Mouse (Mus musculus) C2C12 (cell line): Measurements from ENCODE around the gene Eif2ak4. TPM values are rescaled to one million over a fixed set of nuclear protein-coding genes. Genes with fewer than 3 reads are reported as not detected.
A peak's percentile ranks its signal among the peaks of the same experiment; 100 is the strongest.

ENCODE experiments used
- H3K27me3 ChIP-seq: one replicate; pipeline ENCODE4 v1.6.1; 2011; ENCODE audit not compliant: control insufficient read depth, insufficient read depth, insufficient read length
- H3K36me3 ChIP-seq: one replicate; pipeline ENCODE4 v1.6.1; 2011; ENCODE audit not compliant: control insufficient read depth, insufficient read depth
- H3K4me3 ChIP-seq: one replicate; pipeline ENCODE4 v1.5.1; 2011; ENCODE audit warnings: mild to moderate bottlenecking, control low read depth; ENCODE audit not compliant: poor library complexity, insufficient read depth, severe bottlenecking
- H3K79me2 ChIP-seq: one replicate; pipeline ENCODE4 v1.6.1; 2011; ENCODE audit not compliant: control insufficient read depth, insufficient read depth
- H3K79me3 ChIP-seq: one replicate; pipeline ENCODE4 v1.6.1; 2011; ENCODE audit warnings: low read depth, control low read depth
- H3ac ChIP-seq: one replicate; pipeline ENCODE3; 2011; ENCODE audit warnings: low read depth; ENCODE audit not compliant: control insufficient read depth, insufficient read length
- CEBPB ChIP-seq: IDR thresholded peaks from one replicate; pipeline ENCODE4 v1.6.1; 2011; ENCODE audit warnings: low read depth, mild to moderate bottlenecking, control low read depth, moderate library complexity
- CTCF ChIP-seq: IDR thresholded peaks from one replicate; pipeline ENCODE4 v1.5.1; 2011; ENCODE audit not compliant: control insufficient read depth, insufficient read depth, insufficient read length
- FOSL1 ChIP-seq: IDR thresholded peaks from one replicate; pipeline ENCODE4 v1.8.0; 2011; ENCODE audit warnings: mild to moderate bottlenecking, low read length; ENCODE audit not compliant: poor library complexity, insufficient read depth, severe bottlenecking
- MAX ChIP-seq: IDR thresholded peaks from one replicate; pipeline ENCODE4 v1.6.1; 2011; ENCODE audit warnings: mild to moderate bottlenecking, control low read depth
- MYOD1 ChIP-seq: IDR thresholded peaks from one replicate; pipeline ENCODE4 v1.6.1; 2011; ENCODE audit warnings: low read depth; ENCODE audit not compliant: control insufficient read depth, insufficient read length
- MYOG ChIP-seq: IDR thresholded peaks from one replicate; pipeline ENCODE4 v1.6.1; 2011; ENCODE audit not compliant: control insufficient read depth, insufficient read length; ENCODE audit errors: extremely low read depth
- USF1 ChIP-seq: IDR thresholded peaks from one replicate; pipeline ENCODE4 v1.6.1; 2011; ENCODE audit warnings: low read depth, mild to moderate bottlenecking, control low read depth, moderate library complexity
- long read RNA-seq, 2 experiments: library from polyadenylated mRNA; unstranded; transcript quantifications; one replicate each; pipeline ENCODE4 v2.0.0; 2019 to 2020
- polyA plus RNA-seq: library from polyadenylated mRNA; unstranded; fragments of >200 nt; fragmentation: generic; extraction: Trizol; gene quantifications from one replicate; pipeline ENCODE4 v1.2.1, GENCODE M21; 2012; ENCODE audit warnings: missing spikeins

Eif2ak4 gene
- polyA plus RNA-seq, result 6.6 TPM
- long read RNA-seq, experiment 1, full-length matches to known transcripts, result 1 of 5 reads
- long read RNA-seq, experiment 1, partial matches to known transcripts, result 3 of 5 reads
- long read RNA-seq, experiment 1, other reads (novel, unspliced or antisense), result 1 of 5 reads
- long read RNA-seq, experiment 2, full-length matches to known transcripts, result 47 of 85 reads
- long read RNA-seq, experiment 2, partial matches to known transcripts, result 22 of 85 reads
- long read RNA-seq, experiment 2, other reads (novel, unspliced or antisense), result 16 of 85 reads

DNA sequence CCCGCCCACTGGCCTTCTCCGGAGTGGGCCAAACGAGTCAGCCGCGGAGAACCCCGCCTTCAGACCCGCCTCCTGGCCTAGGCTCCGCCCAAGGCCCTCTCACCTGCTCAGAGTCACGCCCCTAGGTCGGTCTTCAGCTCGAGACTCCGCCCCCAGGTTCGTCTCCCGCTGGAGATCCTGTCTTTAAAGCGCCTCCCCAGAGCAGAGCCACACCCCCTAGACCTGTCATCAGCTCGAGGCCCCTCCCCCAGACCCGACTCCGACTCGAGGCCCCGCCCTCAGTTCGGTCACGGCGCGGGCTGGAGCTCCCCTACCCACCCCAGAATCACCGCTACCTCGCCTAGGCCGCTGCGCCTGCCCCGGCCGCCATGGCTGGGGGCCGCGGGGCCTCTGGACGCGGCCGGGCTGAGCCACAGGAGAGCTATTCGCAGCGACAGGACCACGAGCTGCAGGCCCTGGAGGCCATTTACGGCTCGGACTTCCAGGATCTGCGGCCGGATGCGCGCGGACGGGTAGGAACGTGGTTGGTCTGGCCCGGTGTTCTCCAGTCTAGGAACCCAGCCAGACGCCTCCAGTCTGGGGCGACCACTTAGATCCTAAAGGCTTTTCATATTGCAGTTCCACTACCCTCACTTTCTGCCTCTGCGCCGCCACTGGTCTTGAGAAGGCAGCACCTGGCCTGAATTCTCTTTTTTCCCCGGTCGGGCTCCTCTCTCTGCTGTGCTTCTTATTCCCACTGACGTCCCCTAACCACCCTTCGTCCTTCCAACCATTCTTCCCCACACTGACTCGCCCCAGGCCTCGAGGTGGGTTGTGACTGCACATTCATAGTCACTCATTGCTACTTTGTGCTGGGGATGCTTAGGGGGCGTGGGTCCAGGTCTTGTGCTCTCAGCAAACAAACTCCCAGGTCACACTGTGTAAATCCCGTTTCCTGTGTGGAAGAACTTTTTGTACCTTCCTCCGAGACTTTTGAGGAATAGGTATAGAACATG lies at the start of gene Eif2ak4:
TSS of gene Eif2ak4 (plus strand) at position 278 of the 995 bp plus-strand sequence.
- H3K27me3 ChIP-seq, result no peaks in the 10 kb centered on the region
- peaks cover 30% of the 10 kb centered on the region for H3K79me2 ChIP-seq
- H3ac ChIP-seq, result peak within 1 kb of the TSS; percentile 76
- peak within 1 kb of the TSS; percentile 60 for H3K4me3 ChIP-seq
- TF ChIP-seq MAX, result peak; percentile 22
- no peak for TF ChIP-seq CTCF
- peaks cover 11% of the 10 kb centered on the region for H3K79me3 ChIP-seq
- H3K36me3 ChIP-seq, result no peaks in the 10 kb centered on the region

DNA sequence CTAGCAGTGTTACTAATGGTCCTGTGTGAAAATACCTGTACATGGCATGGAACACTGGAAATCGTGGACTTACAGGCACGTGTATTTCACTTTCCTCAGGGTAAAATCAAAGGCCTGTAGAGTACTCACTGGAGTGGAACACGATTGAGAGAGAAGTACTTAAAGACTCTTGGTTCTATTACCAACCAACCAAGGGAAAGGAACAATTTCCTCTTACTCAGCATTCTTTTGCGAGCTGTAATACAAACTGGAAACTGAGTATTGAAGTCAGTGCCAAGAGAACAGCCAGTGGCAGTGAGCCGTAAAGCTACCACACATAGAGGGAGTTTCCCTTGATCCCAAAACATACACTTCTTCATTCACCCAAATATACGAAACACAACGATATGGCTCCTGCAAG lies 47.1 kb upstream of the Eif2ak4 start:
- H3ac ChIP-seq, result no peak overlapping the region
- H3K79me3 ChIP-seq, result no peaks in the 10 kb centered on the region
- no peak overlapping the region for H3K4me3 ChIP-seq
- TF ChIP-seq MYOD1, result no peak
- no peak for TF ChIP-seq MYOG
- no peak for TF ChIP-seq CEBPB
- no peak for TF ChIP-seq CTCF
- no peak for TF ChIP-seq FOSL1
- TF ChIP-seq MAX, result no peak
- TF ChIP-seq USF1, result no peak
- H3K36me3 ChIP-seq, result no peaks in the 10 kb centered on the region
- H3K79me2 ChIP-seq, result no peaks in the 10 kb centered on the region
- H3K27me3 ChIP-seq, result no peaks in the 10 kb centered on the region

DNA sequence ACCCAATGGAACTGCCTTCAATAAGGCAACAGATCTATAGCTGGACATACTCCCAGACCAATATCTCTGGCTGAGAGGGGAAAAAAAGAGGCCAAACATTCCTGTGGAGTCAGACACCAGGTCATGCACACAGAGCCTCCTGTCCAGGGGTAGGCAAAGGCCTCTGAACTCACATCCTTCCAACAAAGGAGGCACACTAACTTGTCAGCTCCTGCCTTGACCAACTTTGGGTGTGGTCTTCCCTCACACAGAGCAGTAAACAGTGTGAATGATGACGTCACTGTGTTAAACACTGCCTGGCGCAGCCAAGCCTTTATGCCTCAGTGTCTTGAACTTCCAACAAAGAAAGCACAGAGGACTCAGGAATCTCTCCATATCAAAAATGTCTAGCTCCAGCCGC lies 44.5 kb upstream of the Eif2ak4 start:
- no peaks in the 10 kb centered on the region for H3K36me3 ChIP-seq
- no peaks in the 10 kb centered on the region for H3K27me3 ChIP-seq
- no peaks in the 10 kb centered on the region for H3K79me3 ChIP-seq
- H3K4me3 ChIP-seq, result no peak overlapping the region
- no peaks in the 10 kb centered on the region for H3K79me2 ChIP-seq
- no peak overlapping the region for H3ac ChIP-seq
- TF ChIP-seq MAX (no peak), MYOD1 (no peak), CTCF (no peak), FOSL1 (no peak), CEBPB (no peak), MYOG (no peak), USF1 (no peak)

DNA sequence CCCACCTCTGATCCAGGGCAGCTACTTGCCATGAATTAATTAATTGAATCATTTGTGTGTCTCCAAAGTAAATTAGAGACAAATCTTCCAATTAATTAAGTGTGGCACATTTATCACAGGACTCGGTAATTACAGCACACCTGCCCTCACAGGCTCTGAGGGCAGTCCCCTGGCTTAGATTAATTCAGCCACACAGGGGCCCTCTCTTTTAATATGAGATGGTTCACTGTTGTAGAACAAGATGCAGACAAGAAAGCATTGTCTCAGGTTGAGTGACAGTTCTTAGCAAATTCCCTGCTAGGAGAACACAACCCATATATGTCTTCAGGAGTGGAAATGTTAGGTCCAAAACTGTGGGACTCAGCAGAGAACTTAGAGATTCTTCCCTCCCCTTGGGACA lies 42.9 kb upstream of the Eif2ak4 start:
- no peaks in the 10 kb centered on the region for H3K79me3 ChIP-seq
- H3K4me3 ChIP-seq, result no peak overlapping the region
- H3ac ChIP-seq, result no peak overlapping the region
- no peaks in the 10 kb centered on the region for H3K27me3 ChIP-seq
- TF ChIP-seq USF1 (no peak), CTCF (no peak), MYOG (no peak), MYOD1 (no peak), MAX (no peak), CEBPB (no peak), FOSL1 (no peak)
- no peaks in the 10 kb centered on the region for H3K79me2 ChIP-seq
- no peaks in the 10 kb centered on the region for H3K36me3 ChIP-seq

DNA sequence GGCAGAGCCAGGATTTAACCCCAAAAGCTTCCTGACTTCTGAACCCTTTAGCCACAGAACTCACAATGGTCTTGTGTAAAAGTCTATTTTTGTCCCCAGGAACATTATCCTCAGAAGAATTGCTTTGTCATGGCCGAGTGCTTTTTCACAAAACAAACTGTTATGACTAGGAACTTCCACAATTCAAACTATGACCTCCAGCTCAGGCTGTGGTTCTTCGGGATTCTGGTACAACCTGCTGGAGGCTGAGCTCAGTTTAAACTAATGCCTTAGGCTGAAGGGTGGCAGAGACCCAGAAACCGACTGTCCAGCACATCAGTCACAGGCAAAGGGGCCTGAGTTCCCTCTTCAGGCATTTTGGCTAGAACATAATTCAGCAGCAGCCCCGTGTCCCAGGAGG lies 34.9 kb upstream of the Eif2ak4 start:
- H3K36me3 ChIP-seq, result no peaks in the 10 kb centered on the region
- H3ac ChIP-seq, result no peak overlapping the region
- H3K79me2 ChIP-seq, result no peaks in the 10 kb centered on the region
- H3K27me3 ChIP-seq, result no peaks in the 10 kb centered on the region
- H3K79me3 ChIP-seq, result no peaks in the 10 kb centered on the region
- H3K4me3 ChIP-seq, result no peak overlapping the region
- TF ChIP-seq MYOG (no peak), FOSL1 (no peak)

DNA sequence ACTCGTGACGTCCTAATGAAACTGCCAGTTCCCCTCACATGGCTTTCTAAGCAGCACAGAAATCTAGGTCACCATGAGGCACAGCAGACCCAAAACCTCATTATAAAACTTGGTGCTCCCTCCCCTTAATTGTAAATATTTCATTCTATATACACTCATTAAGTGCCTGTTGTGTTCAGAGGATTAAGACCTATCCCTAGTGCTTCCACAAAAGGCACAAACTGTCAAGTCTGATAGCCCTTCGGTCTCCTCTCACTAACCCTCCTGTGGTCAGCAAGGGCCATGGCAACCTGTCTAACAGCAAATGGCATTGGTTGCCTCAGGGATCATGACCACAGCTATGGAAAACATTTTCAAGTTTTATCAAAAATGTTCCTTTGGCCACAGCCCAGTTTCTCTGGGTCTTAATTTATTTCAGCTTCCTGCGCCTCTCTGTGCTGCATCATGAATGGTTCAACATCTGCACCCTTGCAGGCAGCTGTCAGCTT lies 34.5 kb upstream of the Eif2ak4 start:
- no peak for TF ChIP-seq MYOG
- TF ChIP-seq MAX, result no peak
- TF ChIP-seq CTCF, result no peak
- no peak for TF ChIP-seq MYOD1
- TF ChIP-seq CEBPB, result no peak
- no peak for TF ChIP-seq USF1
- TF ChIP-seq FOSL1, result no peak
- Histone ChIP-seq H3K4me3 (no peak overlapping the region), H3K79me3 (no peaks in the 10 kb centered on the region), H3K79me2 (no peaks in the 10 kb centered on the region), H3K27me3 (no peaks in the 10 kb centered on the region), H3ac (no peak overlapping the region), H3K36me3 (no peaks in the 10 kb centered on the region)
